Mouse (Mus musculus) ES-E14 (cell line): Measurements from ENCODE around the gene Ndufs8.

Source experiments
- CHD2 ChIP-seq: IDR thresholded peaks from 2 replicates; pipeline ENCODE4 v1.6.1; 2014; ENCODE audit warnings: mild to moderate bottlenecking, low read depth, low read length, inconsistent platforms
- HCFC1 ChIP-seq: IDR thresholded peaks from 2 replicates; pipeline ENCODE4 v1.6.1; 2012; ENCODE audit warnings: low read length, inconsistent platforms, borderline replicate concordance; ENCODE audit not compliant: insufficient read depth
- ZC3H11A ChIP-seq: IDR thresholded peaks from 2 replicates; pipeline ENCODE4 v1.6.1; 2012; ENCODE audit warnings: low read depth, mild to moderate bottlenecking, inconsistent platforms, low read length, borderline replicate concordance
- ZNF384 ChIP-seq: IDR thresholded peaks from 2 replicates; pipeline ENCODE4 v1.6.1; 2012; ENCODE audit warnings: low read depth, low read length, inconsistent platforms

DNA sequence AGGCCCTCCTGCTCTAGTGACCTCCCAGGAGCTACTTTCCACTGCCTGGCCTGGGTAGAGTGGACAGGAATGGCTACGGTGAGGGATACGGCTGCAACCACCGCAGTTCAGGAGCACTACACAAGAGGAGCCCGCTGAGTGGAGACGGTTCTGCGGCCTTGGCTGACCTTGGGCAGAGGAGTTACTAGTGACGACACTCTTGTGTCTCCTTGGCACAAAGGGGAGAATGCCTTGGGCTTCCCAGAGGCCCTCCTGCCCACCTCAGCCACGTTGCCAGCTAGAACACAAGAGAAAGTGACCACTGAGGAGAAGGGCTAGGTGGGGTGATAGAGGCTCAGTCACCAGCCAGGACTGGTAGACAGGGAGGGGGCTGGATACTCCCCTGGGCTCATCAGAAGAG is 11.6 kb upstream of the Ndufs8 start:
- TF ChIP-seq ZNF384 (no peak), HCFC1 (no peak), ZC3H11A (no peak), CHD2 (no peak)
